Mouse (Mus musculus): ENCODE data around the gene Smdt1.

DNA sequence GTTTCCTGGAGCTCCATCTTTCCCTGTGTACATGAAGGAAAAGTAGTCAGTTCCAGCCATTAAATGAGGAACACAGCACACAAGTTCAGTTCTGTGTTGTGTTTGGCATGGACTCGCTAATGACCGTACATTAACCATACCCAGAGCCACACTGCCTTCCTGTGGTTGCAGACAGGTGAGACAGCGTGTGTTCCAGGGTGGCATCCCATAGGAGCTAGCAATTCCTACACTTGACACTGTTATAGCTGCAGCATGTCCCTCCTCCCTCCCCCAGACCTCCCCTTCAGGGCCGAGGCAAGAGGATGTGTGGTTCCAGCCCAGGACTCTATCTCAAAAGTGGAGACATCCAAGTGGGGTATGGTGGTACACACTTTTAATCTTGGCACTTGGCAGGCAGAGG is 11.6 kb downstream of the Smdt1 start:
- TF ChIP-seq TAL1 (IDR thresholded peaks at IDR 0.05; ENCODE audit: low read length): no peak
- TF ChIP-seq CTCF (IDR thresholded peaks at IDR 0.05 in 2 of 3, conservative IDR thresholded peaks at IDR 0.05 in 1 of 3; ENCODE audit: control insufficient read depth in 1 of 3, insufficient read depth in 1 of 3, low read depth in 2 of 3, low read length in 3 of 3, poor library complexity in 1 of 3, severe bottlenecking in 1 of 3): no peak
- TF ChIP-seq ZC3H11A (IDR thresholded peaks at IDR 0.05; ENCODE audit: low read depth, low read length): no peak
- no peak for TF ChIP-seq NELFE (IDR thresholded peaks at IDR 0.05; ENCODE audit: low read depth, low read length)
- no peak for TF ChIP-seq ZNF384 (IDR thresholded peaks at IDR 0.05; ENCODE audit: low read depth, low read length)
